Mouse (Mus musculus) kidney, adult 2 months (tissue): ENCODE results near the gene 4930595D18Rik.

ENCODE experiments used
- CTCF ChIP-seq: fragments of 200-500 bp; conservative IDR thresholded peaks from 2 replicates; pipeline ENCODE4 v1.5.1; 2011; ENCODE audit warnings: low read depth, mild to moderate bottlenecking, control low read depth, low read length, moderate library complexity, mixed read lengths; ENCODE audit not compliant: insufficient read depth, insufficient read length
- POLR2A ChIP-seq: fragments of 200-500 bp; IDR thresholded peaks from one replicate; pipeline ENCODE4 v1.6.1; 2011; ENCODE audit warnings: low read depth, low read length, control low read depth

DNA sequence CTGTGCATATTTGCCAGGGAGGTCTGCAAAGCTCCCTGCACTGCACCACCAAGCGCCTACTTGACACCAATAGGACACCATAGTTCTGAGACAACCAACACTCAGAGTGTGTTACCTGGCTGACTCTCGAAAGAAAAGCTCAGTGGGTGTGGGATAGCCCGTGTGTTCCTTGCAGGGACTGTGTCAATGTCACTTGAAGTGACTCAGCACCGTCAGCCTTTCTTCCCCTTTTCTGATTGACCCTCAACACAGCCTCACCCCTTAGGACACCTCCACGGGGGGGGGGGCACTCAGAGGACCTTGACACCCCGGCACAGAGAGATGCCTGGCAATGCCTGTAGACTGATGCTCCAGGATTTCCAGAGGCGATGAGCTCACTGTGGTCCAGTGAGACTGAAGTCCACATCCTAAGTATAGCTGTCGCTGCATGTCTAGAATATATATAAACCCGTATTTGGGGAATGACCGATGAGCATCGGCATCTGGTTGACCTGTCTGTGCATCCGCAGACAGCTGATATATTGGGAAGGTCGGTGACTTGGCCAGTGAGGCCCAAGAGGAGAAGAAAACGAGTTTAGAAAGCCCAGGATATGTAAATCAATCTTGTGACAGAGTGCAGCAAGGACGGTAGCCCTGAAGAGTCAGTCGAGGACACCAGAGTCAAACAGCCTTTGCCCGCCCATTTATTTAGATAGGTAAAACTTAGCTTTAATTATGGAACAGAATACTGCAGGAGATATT is 34.6 kb downstream of the 4930595D18Rik start:
- TF ChIP-seq CTCF (no peak), POLR2A (no peak)
